Mouse (Mus musculus) embryonic facial prominence, embryonic 14.5 days (tissue): ENCODE data around the gene Thyn1. TPM values are rescaled to one million over a fixed set of nuclear protein-coding genes. Genes with fewer than 3 reads are reported as not detected.

Source experiments
- ATAC-seq: fragments of 200-750 bp; cut with Nextera tagmentation; 2 replicates; pipeline ENCODE4 v1.8.0; 2017; ENCODE audit warnings: low read depth, moderate number of reproducible peaks, moderate TSS enrichment
- DNase-seq: peaks from one replicate; pipeline ENCODE4 v3.0.0-alpha.2; 2015; ENCODE audit warnings: low spot score
- H3K27ac ChIP-seq: fragments of 300-500 bp; sonication (generic); replicated peaks from 2 replicates; pipeline ENCODE4 v1.5.1; 2014; ENCODE audit warnings: low read depth, mild to moderate bottlenecking, low read length, moderate library complexity
- H3K27me3 ChIP-seq: fragments of 300-500 bp; sonication (generic); replicated peaks from 2 replicates; pipeline ENCODE4 v1.6.1; 2014; ENCODE audit warnings: low read length; ENCODE audit not compliant: control insufficient read depth, insufficient read depth
- H3K36me3 ChIP-seq: fragments of 300-500 bp; sonication (generic); 2 replicates; pipeline ENCODE4 v1.6.1; 2014; ENCODE audit warnings: low read length, mixed read lengths; ENCODE audit not compliant: control insufficient read depth, insufficient read depth
- H3K4me1 ChIP-seq: fragments of 300-500 bp; sonication (generic); 2 replicates; pipeline ENCODE4 v1.6.1; 2014; ENCODE audit warnings: antibody characterized with exemption, low read length; ENCODE audit not compliant: control insufficient read depth, insufficient read depth
- H3K4me2 ChIP-seq: fragments of 300-500 bp; sonication (generic); 2 replicates; pipeline ENCODE4 v1.6.1; 2014; ENCODE audit warnings: low read depth, mild to moderate bottlenecking, low read length, moderate library complexity, mixed read lengths
- H3K4me3 ChIP-seq: fragments of 300-500 bp; sonication (generic); 2 replicates; pipeline ENCODE4 v1.5.1; 2014; ENCODE audit warnings: low read depth, mild to moderate bottlenecking, low read length
- H3K9ac ChIP-seq: fragments of 300-500 bp; sonication (generic); 2 replicates; pipeline ENCODE4 v1.6.1; 2014; ENCODE audit warnings: low read depth, mild to moderate bottlenecking, low read length, moderate library complexity, mixed read lengths
- H3K9me3 ChIP-seq: fragments of 300-500 bp; sonication (generic); 2 replicates; pipeline ENCODE4 v1.6.1; 2016; ENCODE audit warnings: low read length; ENCODE audit not compliant: control insufficient read depth
- WGBS: fragments of 180-500 bp; shearing (Covaris S2); extraction: QIAGEN DNeasy Blood & Tissue Kit; methylation state at CpG from one replicate; pipeline ENCODE4 v1.1.7; 2014; 5-methylcytosine and 5-hydroxymethylcytosine counted together
- polyA plus RNA-seq: library from polyadenylated mRNA; unstranded; fragments of >200 nt; fragmentation: Nextera tagmentation; extraction: Ambion mirVana; gene quantifications from 2 replicates; pipeline ENCODE4 v1.2.1, GENCODE M21; 2014

Thyn1 gene
- polyA plus RNA-seq, 1 experiment from 2014 or later = 115 TPM

DNA sequence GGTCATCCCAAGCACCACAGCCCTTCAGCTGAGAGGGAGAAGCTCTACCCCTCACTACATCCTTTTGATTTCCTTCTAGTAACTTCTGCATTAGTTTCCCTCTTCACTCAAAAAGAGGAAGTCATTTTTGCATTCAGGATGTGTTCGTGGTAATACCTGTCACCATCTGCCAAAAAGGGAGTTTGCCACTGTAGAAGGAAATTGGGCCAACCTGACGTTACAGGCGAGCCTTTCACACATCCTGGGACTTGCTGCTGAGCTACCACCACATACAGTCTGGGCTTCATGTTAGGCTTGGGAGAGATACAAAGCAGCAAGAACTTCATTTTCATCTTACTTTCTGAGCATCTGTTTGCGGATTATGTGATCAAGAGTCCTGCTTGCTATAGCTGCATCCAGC, 24.2 kb downstream of the Thyn1 start:
- no peak for ATAC-seq
- no peak overlapping the region for H3K4me3 ChIP-seq
- peaks cover 17% of the 10 kb centered on the region for H3K36me3 ChIP-seq
- H3K27me3 ChIP-seq = no peaks in the 10 kb centered on the region
- no peak overlapping the region for H3K27ac ChIP-seq
- no peak overlapping the region for H3K9ac ChIP-seq
- H3K4me2 ChIP-seq = no peak overlapping the region
- no peak for DNase-seq
- H3K4me1 ChIP-seq = peaks cover 20% of the 10 kb centered on the region
- 82% methylated on average over 4 of the region's 4 CpGs for WGBS
- no peaks in the 10 kb centered on the region for H3K9me3 ChIP-seq

DNA sequence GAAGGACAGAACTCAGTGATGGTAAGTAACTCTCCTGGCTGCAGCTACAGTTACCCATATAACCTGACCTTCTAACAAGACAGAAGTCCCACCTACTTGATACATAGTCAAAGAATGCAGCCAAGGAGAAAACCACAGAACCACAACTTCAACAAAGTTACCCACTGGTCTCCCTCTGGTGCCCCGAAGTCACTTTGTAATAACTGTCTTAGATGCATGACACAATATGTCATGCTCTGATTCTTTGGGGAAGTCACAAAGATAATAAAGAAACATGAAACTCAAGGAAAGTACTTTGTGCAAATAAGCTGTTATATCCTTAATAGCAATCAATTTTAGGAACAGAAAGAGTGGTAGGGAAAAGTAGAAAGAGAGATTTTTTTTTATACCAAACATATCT, 27.2 kb downstream of the Thyn1 start:
- no peak overlapping the region for H3K9ac ChIP-seq
- H3K9me3 ChIP-seq = no peaks in the 10 kb centered on the region
- 59% methylated on average over 1 of the region's 1 CpGs for WGBS
- DNase-seq = no peak
- peaks cover 22% of the 10 kb centered on the region for H3K4me1 ChIP-seq
- H3K4me2 ChIP-seq = peak overlapping the region; percentile 86; the same call in 1 of the 2 replicates
- no peak for ATAC-seq
- peaks cover 8% of the 10 kb centered on the region; the same call in 1 of the 2 replicates for H3K36me3 ChIP-seq
- no peaks in the 10 kb centered on the region for H3K27me3 ChIP-seq
- H3K27ac ChIP-seq = no peak overlapping the region
- no peak overlapping the region for H3K4me3 ChIP-seq

DNA sequence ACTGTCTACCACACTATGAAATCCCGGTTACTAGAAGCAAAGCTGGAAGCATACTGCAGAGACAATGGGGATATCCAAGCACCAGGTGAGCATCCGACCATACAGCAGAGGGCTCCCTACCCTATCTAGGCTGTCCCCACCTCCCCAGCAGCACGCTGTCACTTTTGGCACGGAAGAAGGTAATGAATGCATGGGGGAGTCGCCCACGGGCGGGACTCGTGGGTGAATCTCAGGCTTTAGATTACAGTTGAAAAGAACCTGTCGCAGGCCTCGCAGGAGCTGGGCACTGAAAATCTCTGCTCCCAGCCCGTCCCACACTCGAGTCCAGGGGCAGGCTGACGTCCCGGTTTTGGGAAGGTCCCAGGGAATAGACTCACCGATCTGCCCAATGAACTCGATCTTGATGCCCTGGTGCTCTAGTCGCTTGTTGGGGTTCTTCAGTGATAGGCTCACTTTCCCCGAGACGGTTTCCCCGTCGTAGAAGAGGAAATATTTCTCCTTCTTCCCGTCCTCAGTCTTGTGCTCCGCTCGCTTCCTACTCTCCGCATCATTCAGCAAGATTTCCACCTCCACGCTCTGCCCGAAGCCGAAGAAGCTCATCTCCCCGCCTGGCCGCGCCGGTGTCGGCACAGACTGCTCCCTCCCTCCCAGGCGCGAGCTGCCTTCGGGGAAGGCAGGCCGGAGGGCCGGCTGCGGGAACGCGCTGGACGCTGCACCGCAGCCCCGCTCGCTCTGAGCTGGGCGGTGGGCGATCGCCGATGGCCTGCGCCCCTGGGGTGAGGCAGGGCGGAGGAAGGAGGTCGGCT, 29.7 kb downstream of the Thyn1 start:
- H3K4me2 ChIP-seq = peak overlapping the region; percentile 86
- H3K36me3 ChIP-seq = 0 out of 2 replicates have a peak, but pooled peaks cover 1% of the 10 kb centered on the region
- H3K27me3 ChIP-seq = no peaks in the 10 kb centered on the region
- H3K9ac ChIP-seq = peak overlapping the region; percentile 84
- H3K4me1 ChIP-seq = peaks cover 22% of the 10 kb centered on the region
- H3K27ac ChIP-seq = peak overlapping the region; percentile 92
- under 1% methylated on average over 43 of the region's 52 CpGs for WGBS
- DNase-seq = peak; percentile 63
- no peaks in the 10 kb centered on the region for H3K9me3 ChIP-seq
- peak overlapping the region; percentile 93 for H3K4me3 ChIP-seq
- ATAC-seq = peak; percentile 17

DNA sequence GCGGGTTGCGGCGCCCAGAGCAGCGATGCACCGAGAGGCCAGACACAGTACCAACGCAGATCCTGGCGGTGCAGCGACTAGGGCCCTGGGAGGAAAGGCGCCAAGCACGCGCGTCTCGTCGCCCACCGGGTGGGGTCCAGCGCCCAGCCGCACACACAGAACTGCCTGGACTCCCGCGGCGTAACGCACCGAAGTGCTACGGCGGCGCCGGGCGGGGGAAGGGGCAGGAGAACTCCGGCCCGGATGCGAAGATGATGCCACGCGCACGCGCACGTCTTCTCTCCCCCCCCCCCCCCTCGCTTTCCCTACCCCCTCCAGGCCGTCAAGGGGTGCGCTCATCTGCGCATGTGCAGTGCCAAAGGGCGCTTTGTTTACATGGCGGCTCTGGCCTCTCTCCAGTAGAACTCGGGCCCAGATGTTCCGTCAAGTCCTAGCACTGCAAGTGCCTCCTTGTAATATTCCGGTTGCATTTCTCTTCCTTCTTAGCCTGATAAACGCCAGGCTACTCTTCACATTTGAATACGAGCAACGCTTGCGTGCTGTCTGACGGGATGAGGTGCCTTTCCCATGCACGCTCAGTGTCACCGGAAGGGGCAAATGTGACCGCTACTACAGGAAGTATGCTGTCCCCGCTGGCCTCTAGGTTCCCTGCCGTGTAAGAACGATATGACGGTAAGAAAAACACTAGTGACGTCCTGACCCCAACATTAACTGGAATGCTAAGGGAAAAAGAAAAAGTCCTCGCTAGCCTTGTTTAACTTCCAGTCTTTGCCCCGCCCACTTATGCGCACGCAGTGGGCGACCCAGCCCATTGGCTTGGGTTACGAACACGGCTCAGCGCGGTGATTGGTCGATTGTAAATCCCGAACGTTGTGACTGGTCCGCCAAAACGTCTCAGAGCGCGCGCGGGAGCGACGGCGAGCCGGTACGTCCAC, 30.6 kb downstream of the Thyn1 start, which contains the start of the genes Vps26b and Ncapd3:
TSS of gene Vps26b (minus strand) at position 238 of the 935 bp plus-strand sequence.
TSS of gene Ncapd3 (plus strand) at position 348 of the 935 bp plus-strand sequence.
- 0 out of 2 replicates have a peak, but pooled peaks cover 4% of the 10 kb centered on the region for H3K36me3 ChIP-seq
- no peaks in the 10 kb centered on the region for H3K27me3 ChIP-seq
- peaks cover 22% of the 10 kb centered on the region for H3K4me1 ChIP-seq
- H3K9ac ChIP-seq = peak within 1 kb of the TSS; percentile 84
- H3K27ac ChIP-seq = peak within 1 kb of the TSS; percentile 92
- peak; percentile 97 for ATAC-seq
- peak within 1 kb of the TSS; percentile 93 for H3K4me3 ChIP-seq
- WGBS = under 1% methylated on average over 42 of the region's 80 CpGs
- peak; percentile 99 for DNase-seq
- H3K9me3 ChIP-seq = no peaks in the 10 kb centered on the region
- peak within 1 kb of the TSS; percentile 86 for H3K4me2 ChIP-seq

DNA sequence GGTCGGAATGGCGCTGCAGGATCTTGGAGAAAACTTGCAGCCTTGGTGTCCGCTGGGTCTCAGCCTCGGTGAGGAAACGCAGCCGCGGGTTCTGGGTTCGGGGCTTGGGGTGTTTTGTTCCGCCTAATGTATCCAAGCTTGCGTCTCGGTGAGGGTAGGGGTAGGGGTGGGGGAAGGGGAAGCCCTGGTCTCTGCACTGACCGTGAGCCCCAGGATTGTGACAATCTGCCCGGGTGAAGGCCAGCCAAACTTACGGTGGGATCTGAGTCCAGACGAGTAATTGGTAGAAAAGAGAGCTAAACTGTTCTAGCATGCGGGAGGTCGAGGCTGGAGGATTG, 31.2 kb downstream of the Thyn1 start:
- Histone ChIP-seq H3K9ac (peak overlapping the region; percentile 74), H3K27me3 (no peaks in the 10 kb centered on the region), H3K4me1 (peaks cover 22% of the 10 kb centered on the region), H3K4me3 (peak overlapping the region; percentile 93), H3K36me3 (0 out of 2 replicates have a peak, but pooled peaks cover 4% of the 10 kb centered on the region), H3K27ac (0 out of 2 replicates have a peak overlapping the region, but pooled peaks have one; percentile 30), H3K4me2 (peak overlapping the region; percentile 75), H3K9me3 (no peaks in the 10 kb centered on the region)
- ATAC-seq (peak; percentile 7; the same call in 1 of the 2 replicates), DNase-seq (no peak)
- WGBS = 0% methylated on average over 17 of the region's 17 CpGs

DNA sequence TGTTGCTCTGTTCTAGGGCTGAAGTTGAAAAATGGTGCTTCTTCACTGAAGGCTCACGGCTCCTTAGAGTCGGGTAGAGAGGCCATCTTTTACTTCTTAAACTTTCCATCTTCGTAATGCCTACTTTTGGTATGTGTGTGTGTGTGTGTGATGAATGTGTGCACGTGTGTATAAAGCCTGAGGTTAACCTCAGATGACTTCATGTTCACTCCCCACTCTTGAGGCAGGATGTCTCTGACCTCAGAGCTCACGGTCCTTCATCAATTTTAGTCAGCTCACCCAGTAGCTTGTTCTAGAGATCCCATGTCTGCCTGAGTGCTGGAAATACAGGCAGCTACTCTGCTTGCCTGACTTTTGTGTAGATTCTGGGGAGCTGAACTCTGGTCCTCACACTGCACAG, 44.4 kb downstream of the Thyn1 start:
- Histone ChIP-seq H3K36me3 (peaks cover 90% of the 10 kb centered on the region), H3K4me3 (no peak overlapping the region), H3K27ac (no peak overlapping the region), H3K9me3 (no peaks in the 10 kb centered on the region), H3K4me1 (no peaks in the 10 kb centered on the region), H3K27me3 (no peaks in the 10 kb centered on the region), H3K9ac (no peak overlapping the region), H3K4me2 (no peak overlapping the region)
- DNase-seq (no peak), ATAC-seq (no peak)
- WGBS = 93% methylated on average over 5 of the region's 5 CpGs

DNA sequence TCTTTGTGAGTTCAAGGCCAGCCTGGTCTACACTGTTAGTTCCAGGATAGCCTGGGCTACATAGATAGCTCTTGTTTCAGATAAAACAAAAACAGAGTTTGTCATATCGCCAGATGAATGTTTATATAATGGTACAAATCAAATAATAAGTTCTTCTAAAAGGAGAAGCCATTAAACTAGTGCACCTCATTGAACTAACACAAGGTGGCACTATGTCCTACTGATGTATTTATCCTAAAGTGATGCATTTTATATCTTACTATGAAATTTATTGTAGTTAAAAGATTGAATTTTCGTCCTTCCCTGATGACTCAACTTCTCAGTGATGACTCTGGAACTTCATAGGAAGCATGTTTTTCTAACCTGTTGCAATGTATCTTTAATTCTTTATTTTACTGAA, 50.0 kb downstream of the Thyn1 start:
- Histone ChIP-seq H3K4me1 (no peaks in the 10 kb centered on the region), H3K4me3 (no peak overlapping the region), H3K4me2 (no peak overlapping the region), H3K9me3 (no peaks in the 10 kb centered on the region), H3K27me3 (no peaks in the 10 kb centered on the region), H3K36me3 (peaks cover 90% of the 10 kb centered on the region), H3K9ac (no peak overlapping the region), H3K27ac (no peak overlapping the region)
- DNase-seq (no peak), ATAC-seq (no peak)
- WGBS = 84% methylated on average over 2 of the region's 2 CpGs
